Mouse (Mus musculus) forebrain, embryonic 13.5 days (tissue): ENCODE results near the gene Cenpf. TPM values are rescaled to one million over a fixed set of nuclear protein-coding genes. Genes with fewer than 3 reads are reported as not detected.

ENCODE experiments used
- ATAC-seq: fragments of 200-750 bp; cut with Nextera tagmentation; 2 replicates; pipeline ENCODE4 v1.8.0; 2017
- H3K27ac ChIP-seq: fragments of 300-500 bp; sonication (generic); 2 replicates; pipeline ENCODE4 v1.5.1; 2015; ENCODE audit warnings: inconsistent platforms, mild to moderate bottlenecking, moderate library complexity
- H3K27me3 ChIP-seq: fragments of 300-500 bp; sonication (generic); 2 replicates; pipeline ENCODE4 v1.6.1; 2015; ENCODE audit warnings: mild to moderate bottlenecking, inconsistent platforms
- H3K36me3 ChIP-seq: fragments of 300-500 bp; sonication (generic); 2 replicates; pipeline ENCODE4 v1.6.1; 2015; ENCODE audit warnings: mild to moderate bottlenecking, inconsistent platforms; ENCODE audit not compliant: poor library complexity, severe bottlenecking
- H3K4me1 ChIP-seq: fragments of 300-500 bp; sonication (generic); 2 replicates; pipeline ENCODE4 v1.6.1; 2015; ENCODE audit warnings: inconsistent platforms
- H3K4me2 ChIP-seq: fragments of 300-500 bp; sonication (generic); 2 replicates; pipeline ENCODE4 v1.6.1; 2015; ENCODE audit warnings: inconsistent platforms, mild to moderate bottlenecking, moderate library complexity
- H3K4me3 ChIP-seq: fragments of 300-500 bp; sonication (generic); 2 replicates; pipeline ENCODE4 v1.5.1; 2015; ENCODE audit warnings: mild to moderate bottlenecking, inconsistent platforms
- H3K9ac ChIP-seq: fragments of 300-500 bp; sonication (generic); 2 replicates; pipeline ENCODE4 v1.6.1; 2015; ENCODE audit warnings: mild to moderate bottlenecking, inconsistent platforms
- H3K9me3 ChIP-seq: fragments of 300-500 bp; sonication (generic); replicated peaks from 2 replicates; pipeline ENCODE4 v1.6.1; 2016; ENCODE audit warnings: inconsistent platforms
- WGBS: fragments of 180-500 bp; shearing (Covaris S2); methylation state at CpG from one replicate; pipeline ENCODE4 v1.1.7; 2015; 5-methylcytosine and 5-hydroxymethylcytosine counted together
- polyA plus RNA-seq: library from polyadenylated mRNA; unstranded; fragments of >200 nt; fragmentation: Nextera tagmentation; extraction: Ambion mirVana; gene quantifications from 2 replicates; pipeline ENCODE4 v1.2.1, GENCODE M21; 2015

Gene Cenpf
- polyA plus RNA-seq, 1 experiment from 2014 or later: 119 TPM

DNA sequence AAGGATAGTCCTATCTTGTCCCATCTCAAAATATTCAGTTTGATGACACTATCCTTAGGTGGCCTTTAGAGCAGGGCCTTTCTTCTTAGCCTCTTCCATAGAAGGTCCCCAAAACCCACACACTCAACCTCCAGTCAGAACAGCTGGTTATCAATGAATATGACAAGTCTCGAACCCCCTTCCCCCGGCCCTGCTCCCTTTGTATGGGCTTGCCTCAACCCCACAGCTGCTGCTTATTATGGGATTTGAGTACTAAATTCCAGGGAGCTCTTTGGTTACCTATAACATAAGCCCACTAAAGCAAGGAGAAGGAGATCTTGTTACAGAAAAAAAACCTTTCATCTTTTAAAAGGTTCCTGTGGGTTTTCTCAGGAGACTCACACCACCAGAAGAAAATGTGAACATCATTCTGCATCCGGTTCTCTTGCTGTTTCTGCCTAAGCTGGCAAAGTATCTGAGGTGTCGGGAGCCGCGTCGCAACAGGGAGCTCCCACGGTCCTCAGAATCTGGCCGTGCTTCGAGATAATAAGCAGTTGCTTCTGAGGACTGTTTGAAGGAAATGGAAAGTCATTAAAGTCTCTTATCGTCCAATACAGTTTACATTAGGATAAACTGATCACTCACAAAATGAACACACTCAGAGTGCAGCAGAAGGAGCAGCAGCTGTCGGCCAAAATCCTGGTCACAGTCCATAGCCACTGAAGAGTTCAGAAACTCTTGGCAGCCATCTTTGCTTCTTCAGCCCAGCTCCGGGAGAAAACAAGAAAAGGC lies 68.7 kb downstream of the Cenpf start:
- H3K4me1 ChIP-seq: no peaks in the 10 kb centered on the region
- H3K9me3 ChIP-seq: no peaks in the 10 kb centered on the region; the same call in 1 of the 2 replicates
- H3K27me3 ChIP-seq: no peaks in the 10 kb centered on the region
- ATAC-seq: no peak
- no peak overlapping the region for H3K4me2 ChIP-seq
- 78% methylated on average over 13 of the region's 13 CpGs for WGBS
- H3K27ac ChIP-seq: no peak overlapping the region
- H3K36me3 ChIP-seq: no peaks in the 10 kb centered on the region
- no peak overlapping the region for H3K9ac ChIP-seq
- H3K4me3 ChIP-seq: no peak overlapping the region

- ATAC-seq: no peak
- H3K36me3 ChIP-seq: no peaks in the 10 kb centered on the region
- no peaks in the 10 kb centered on the region for H3K9me3 ChIP-seq
- H3K4me3 ChIP-seq: no peak overlapping the region
- H3K9ac ChIP-seq: no peak overlapping the region
- H3K4me2 ChIP-seq: no peak overlapping the region
- H3K27me3 ChIP-seq: no peaks in the 10 kb centered on the region
- no peaks in the 10 kb centered on the region for H3K4me1 ChIP-seq
- no peak overlapping the region for H3K27ac ChIP-seq
- 83% methylated on average over 5 of the region's 5 CpGs for WGBS
Observed at GRCm38 (mm10) chr1:189617381-189617780, 70.5 kb downstream of the Cenpf start.

DNA sequence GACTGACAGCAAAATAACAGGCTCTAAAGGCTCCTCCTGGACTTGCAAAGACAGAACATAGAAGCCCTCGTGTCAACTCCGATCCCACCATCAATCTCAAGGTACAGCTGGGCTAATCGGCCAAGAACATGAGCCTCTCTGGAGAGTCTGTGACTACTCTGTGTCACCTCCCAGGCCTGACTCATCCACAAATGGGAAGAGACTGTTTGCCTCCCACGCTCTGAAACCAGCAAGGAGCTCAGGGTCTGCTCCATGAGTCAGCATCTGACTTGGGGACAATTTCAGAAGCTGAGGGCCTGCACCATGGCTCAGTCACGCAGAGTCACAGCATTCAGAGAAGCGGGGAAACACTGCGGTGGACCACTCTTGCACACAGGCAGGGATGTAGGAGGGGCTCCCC lies 72.6 kb downstream of the Cenpf start:
- WGBS: 92% methylated on average over 7 of the region's 7 CpGs
- H3K4me3 ChIP-seq: no peak overlapping the region
- H3K27ac ChIP-seq: no peak overlapping the region
- no peaks in the 10 kb centered on the region for H3K4me1 ChIP-seq
- H3K4me2 ChIP-seq: no peak overlapping the region
- H3K9ac ChIP-seq: no peak overlapping the region
- H3K27me3 ChIP-seq: no peaks in the 10 kb centered on the region
- ATAC-seq: no peak
- H3K9me3 ChIP-seq: no peaks in the 10 kb centered on the region
- no peaks in the 10 kb centered on the region for H3K36me3 ChIP-seq

- H3K9me3 ChIP-seq: no peaks in the 10 kb centered on the region
- H3K4me3 ChIP-seq: no peak overlapping the region
- H3K4me1 ChIP-seq: no peaks in the 10 kb centered on the region
- H3K27me3 ChIP-seq: no peaks in the 10 kb centered on the region
- H3K36me3 ChIP-seq: no peaks in the 10 kb centered on the region
- 80% methylated on average over 7 of the region's 7 CpGs for WGBS
- no peak overlapping the region for H3K9ac ChIP-seq
- H3K27ac ChIP-seq: no peak overlapping the region
- ATAC-seq: no peak
- no peak overlapping the region for H3K4me2 ChIP-seq
Observed at GRCm38 (mm10) chr1:189613076-189613475, 74.8 kb downstream of the Cenpf start.

GRCm38 (mm10) chr1:189611775-189612174 lies 76.1 kb downstream of the Cenpf start:
- Histone ChIP-seq H3K4me1 (no peaks in the 10 kb centered on the region), H3K27ac (no peak overlapping the region), H3K9ac (no peak overlapping the region), H3K4me2 (no peak overlapping the region), H3K4me3 (no peak overlapping the region), H3K36me3 (no peaks in the 10 kb centered on the region), H3K9me3 (no peaks in the 10 kb centered on the region), H3K27me3 (no peaks in the 10 kb centered on the region)
- no peak for ATAC-seq
- 68% methylated on average over 4 of the region's 4 CpGs for WGBS

DNA sequence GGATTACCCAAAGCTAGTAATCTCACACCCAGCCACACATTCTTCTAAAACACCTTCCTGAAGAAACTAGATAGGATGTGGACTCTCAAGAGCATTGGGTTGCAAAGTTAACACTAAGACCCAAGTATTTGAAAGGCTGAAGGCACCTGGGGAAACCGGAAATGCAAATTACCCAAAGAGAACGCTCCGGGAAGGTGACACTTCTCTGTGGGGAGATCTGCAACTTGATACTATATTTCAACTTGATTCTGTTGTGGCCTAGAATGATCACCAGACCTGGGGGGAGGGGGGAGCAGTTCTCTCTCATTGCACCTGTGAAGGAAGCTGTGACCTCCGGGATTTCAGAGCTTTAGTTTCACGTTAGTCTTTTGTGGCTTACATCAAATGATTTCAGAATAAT lies 79.2 kb downstream of the Cenpf start:
- ATAC-seq: no peak
- no peak overlapping the region for H3K4me2 ChIP-seq
- WGBS: 46% methylated on average over 5 of the region's 5 CpGs

DNA sequence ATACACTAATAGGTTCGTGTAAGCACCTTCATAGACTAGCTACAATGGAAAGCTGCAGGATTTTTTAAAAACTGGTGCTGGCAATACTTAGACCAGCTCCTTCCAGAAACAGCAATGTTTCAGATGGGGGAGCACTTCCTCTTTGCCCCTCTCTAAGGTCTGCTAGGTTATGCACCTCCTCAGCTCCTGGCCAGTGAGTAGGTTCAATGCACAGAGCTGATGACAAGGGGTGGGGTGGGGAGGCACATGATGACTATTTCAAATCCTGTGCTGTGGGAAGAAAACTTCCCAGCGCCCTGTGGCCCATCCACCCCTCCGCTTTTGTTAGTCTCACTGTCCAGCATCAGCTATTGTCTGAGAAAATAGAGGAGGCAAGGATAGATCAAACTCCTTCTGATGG lies 79.8 kb downstream of the Cenpf start:
- no peak overlapping the region for H3K4me3 ChIP-seq
- H3K27me3 ChIP-seq: no peaks in the 10 kb centered on the region
- no peak for ATAC-seq
- no peak overlapping the region for H3K9ac ChIP-seq
- no peak overlapping the region for H3K4me2 ChIP-seq
- WGBS: 86% methylated on average over 3 of the region's 3 CpGs
- H3K4me1 ChIP-seq: no peaks in the 10 kb centered on the region
- H3K27ac ChIP-seq: no peak overlapping the region
- no peaks in the 10 kb centered on the region for H3K36me3 ChIP-seq
- H3K9me3 ChIP-seq: no peaks in the 10 kb centered on the region

More for the DNA sequence above, 79.2 kb downstream of the Cenpf start:
- no peak overlapping the region for H3K9ac ChIP-seq
- H3K4me3 ChIP-seq: no peak overlapping the region
- H3K4me1 ChIP-seq: no peaks in the 10 kb centered on the region
- no peaks in the 10 kb centered on the region for H3K36me3 ChIP-seq
- no peaks in the 10 kb centered on the region for H3K27me3 ChIP-seq
- H3K27ac ChIP-seq: no peak overlapping the region
- no peaks in the 10 kb centered on the region for H3K9me3 ChIP-seq

DNA sequence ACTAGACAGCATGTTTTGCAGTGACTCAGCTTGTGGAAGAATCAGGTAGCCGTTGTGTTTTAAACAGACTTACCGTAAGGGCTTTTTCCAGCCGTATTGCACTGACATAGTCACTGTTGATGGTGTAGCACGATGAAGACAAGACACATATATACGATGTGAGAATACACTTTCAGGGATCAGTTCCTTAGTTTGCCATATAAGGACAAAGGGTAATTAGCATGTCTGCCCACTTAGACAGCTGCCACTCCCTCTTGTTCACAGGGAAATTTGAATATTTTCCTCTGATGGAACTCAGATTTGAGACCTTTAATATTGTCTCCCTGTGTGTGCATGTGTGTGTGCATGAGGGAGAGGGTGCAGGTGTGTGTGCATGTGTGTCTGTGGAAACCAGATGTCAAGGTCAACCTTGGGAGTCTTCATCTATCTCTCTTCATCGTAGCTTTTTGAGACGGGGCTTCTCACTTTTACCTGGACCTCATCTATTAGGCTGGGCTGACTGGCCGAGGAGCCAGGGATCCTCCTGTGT lies 82.2 kb downstream of the Cenpf start:
- no peak for ATAC-seq
- Histone ChIP-seq H3K36me3 (no peaks in the 10 kb centered on the region), H3K9me3 (no peaks in the 10 kb centered on the region), H3K4me1 (no peaks in the 10 kb centered on the region), H3K27ac (no peak overlapping the region), H3K27me3 (no peaks in the 10 kb centered on the region), H3K4me2 (no peak overlapping the region), H3K9ac (no peak overlapping the region), H3K4me3 (no peak overlapping the region)
- WGBS: 88% methylated on average over 8 of the region's 8 CpGs

DNA sequence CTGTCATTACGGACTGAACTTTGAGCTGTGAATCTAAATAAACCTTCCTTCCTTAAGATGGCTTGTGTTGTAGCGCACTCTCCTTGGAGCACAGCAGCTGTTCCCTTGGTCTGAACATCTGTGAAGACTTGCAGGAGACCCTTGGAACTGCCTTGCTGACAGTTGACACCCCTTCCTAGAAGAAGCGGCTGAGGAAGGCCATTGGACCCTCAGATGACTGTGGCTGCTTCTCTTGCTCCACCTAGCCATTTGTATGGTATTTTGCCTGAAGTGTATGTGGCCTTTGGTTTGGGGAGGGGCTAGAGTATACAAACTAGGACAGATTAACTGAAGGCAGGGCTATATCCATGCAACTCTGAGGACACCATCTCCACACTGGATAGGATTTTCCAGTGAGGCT lies 90.8 kb downstream of the Cenpf start:
- Histone ChIP-seq H3K4me3 (no peak overlapping the region), H3K27me3 (no peaks in the 10 kb centered on the region), H3K9ac (no peak overlapping the region), H3K4me2 (no peak overlapping the region), H3K4me1 (no peaks in the 10 kb centered on the region), H3K27ac (no peak overlapping the region), H3K36me3 (no peaks in the 10 kb centered on the region), H3K9me3 (no peaks in the 10 kb centered on the region)
- WGBS: 97% methylated on average over 3 of the region's 3 CpGs
- no peak for ATAC-seq

Other genes starting within 250 kb of the Cenpf start
- 1.2 and 1.3 TPM in 2 replicates for gene Ptpn14, start 40.2 kb upstream of the Cenpf start, polyA plus RNA-seq
- 41.9 and 44.9 TPM in 2 replicates for gene Smyd2, start 234.3 kb upstream of the Cenpf start, polyA plus RNA-seq